Mouse (Mus musculus) gastrocnemius, adult 8-10 months (tissue): ENCODE data around the gene Borcs5. TPM values are rescaled to one million over a fixed set of nuclear protein-coding genes. Genes with fewer than 3 reads are reported as not detected.

Source experiments
- DNase-seq, 2 experiments: peaks; one replicate each; pipeline ENCODE4 v3.0.0; 2022; ENCODE audit warnings: low spot score in 2 of 2
- total RNA-seq, 4 experiments: library from RNA; stranded (reverse); gene quantifications; 2 replicates each; pipeline ENCODE4 v1.2.4; 2022

Gene Borcs5
- total RNA-seq, 4 experiments from 2014 or later = 16.8 to 18.8 (median 17.4) TPM

DNA sequence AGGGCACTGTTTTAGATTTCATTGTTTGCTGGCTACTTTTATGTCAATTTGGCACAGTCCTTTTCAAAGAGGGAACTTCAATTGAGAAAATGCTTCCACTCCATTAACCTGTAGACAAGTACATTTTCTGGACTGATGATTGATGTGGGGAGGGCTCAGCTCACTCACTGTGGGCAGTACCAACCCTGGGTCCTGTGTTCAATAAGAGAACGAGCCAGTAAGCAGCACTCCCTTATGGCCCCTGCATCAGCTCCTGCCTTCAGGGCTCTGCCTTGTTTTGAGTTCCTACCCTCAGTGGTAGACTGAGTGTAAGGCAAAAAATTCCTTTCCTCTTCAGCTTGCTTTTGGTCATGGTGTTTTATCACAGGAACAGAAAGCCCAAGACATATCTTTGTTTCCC, 74.6 kb downstream of the Borcs5 start:
- no peak for DNase-seq

DNA sequence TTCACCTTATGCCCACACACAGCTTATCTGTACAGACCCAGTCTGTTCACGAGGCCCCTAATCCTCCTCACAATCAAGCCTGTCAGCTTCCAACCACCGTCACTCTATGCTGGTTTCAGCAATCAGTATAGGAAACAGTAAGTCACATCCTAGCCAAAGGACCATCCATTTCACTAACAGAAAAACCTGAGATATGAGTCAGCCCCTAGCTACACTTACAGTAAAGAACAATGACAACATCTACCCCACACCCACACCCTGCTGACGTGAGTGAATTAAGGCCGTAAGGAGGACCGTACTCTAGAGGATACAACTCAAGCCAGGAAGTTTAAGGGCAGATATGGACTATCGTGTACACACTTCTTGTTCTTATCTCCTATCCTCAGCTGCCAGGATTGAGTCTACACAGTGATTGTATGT, 76.9 kb downstream of the Borcs5 start:
- no peak for DNase-seq

DNA sequence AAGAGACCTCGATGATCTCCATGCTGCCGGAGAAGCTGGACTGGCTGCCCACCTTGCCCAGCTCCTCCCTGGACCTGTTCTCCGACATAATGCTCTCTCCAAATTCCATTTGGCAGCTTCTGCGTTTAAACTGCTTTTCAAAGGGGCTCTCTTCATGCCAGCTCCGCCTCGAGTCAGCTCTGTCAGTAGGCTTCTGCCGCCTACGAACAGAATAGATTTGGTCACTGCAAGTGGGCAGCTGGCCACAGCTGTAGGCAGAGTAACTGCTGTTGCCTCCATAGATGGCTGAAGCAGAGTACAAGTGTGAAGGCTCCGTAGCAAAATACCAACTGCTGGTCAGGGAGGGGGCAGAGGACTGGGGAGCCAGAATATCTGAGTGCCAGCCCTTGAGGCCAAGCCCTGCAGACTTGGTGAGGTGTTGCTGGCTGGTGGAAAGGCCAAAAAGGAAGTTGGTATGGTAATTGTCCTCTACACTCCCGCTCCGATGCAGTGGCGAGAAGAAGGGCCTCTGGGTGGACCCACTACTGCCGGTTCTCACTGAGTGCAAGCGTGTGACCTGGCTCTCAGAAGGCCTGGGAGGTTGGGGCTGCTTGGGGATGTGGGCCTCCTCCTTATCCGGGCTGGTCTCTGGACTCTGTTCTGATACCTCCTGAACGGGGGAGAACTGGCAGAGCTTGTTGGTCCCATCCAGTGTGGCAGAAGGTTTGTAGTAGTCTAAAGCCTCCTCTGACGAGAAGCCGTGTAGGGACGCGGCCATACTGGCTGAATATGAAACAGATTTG, 78.8 kb downstream of the Borcs5 start:
- no peak for DNase-seq

DNA sequence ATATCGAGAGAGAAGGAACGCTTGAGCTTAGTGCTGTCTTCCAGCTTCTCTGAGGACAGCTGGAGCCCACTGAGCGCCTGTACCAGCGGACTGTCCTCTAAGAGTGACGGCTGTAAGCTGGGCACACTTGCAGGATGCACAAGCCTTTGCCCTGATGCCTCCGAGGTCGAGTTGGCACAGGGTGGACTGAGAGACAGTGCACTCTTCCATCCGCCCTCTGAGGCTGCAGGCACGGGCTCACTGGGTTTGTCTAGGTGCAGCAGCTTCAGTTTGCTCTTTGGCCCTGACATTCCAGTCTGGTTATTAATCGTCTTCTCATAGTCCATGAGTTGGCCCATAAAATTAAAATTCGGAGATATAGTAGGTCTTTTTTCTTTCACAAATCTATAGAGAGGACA, 79.4 kb downstream of the Borcs5 start:
- DNase-seq = no peak

DNA sequence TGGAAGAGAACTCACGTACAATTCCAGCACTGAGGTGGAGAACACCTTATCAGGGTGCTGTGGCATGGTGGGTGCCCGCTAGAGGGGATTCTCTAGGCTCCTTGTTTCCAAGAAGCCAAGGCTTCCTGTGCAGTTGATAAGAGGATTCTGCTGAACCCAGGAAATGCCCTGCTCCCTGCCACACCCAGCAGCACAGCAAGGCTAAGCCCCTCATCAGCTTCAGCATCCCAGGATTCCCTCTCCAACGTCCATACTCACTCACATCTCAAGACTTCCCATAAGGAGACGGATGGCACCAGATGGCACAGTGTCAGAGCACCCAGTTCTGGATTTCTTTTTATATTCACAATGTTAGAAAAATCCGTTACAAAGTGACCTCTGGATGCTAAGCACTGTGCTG, 79.8 kb downstream of the Borcs5 start:
- DNase-seq = no peak

DNA sequence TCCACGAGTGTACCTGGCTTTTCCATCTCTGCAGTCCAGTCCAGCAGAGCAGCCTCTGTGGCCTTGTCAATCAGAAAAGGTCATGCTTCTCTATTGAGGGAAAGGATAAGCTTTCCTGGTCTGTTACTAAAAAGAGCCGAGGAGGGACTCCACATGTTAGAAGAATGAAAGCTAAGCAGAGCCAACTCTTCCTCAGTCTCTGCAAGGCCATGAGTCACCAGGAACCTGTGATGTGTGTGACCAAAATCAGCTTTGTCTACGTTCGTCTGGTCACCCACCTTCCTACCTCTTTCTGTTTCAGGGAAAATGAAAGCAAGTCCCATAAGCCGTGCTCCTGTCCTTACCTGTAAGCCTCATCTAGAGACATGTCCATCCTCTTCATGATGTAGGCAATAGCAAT, 80.8 kb downstream of the Borcs5 start:
- no peak for DNase-seq

DNA sequence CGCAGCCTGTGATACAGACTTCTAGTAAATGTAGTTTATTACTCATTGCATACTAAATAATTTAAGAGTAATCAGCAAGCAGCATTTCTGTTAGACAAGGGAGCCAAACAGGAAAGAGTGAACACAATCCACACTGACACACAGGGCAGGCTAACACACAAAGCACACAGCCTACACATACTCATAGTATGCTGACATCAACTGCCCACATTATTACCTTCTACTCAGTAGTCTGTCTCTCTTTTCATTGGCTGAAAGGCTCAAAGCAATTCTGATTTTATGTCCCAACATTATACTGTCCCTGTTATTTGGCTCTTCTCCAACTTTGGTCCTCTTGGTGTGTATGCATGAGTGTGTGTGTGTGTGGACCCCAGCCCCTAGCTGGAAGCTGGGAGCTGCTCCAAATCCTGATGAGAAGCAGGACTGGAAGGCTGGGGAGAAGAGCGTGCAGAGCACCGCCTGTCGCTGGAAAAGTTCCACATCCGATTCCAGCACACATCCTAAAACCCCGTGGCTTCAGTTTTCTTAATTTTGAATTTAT, 82.5 kb downstream of the Borcs5 start:
- DNase-seq = no peak

DNA sequence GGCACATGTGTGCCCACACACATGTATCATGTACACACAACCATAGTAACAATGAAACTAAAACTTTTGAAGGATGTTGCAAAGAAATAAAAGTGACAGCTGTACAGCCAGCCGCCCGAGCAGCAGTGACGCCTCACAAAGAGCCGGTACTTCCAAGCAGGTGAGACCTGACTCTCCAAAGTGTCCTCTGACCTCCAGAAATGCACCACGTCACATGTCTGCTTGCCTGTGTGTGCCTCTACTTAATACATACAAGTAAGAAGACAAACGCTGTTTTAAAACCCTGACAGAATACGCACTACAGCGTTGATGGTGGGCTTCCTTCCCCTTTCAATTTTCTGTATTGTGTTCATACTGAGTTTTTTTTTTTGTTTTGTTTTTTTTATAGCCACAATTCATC, 83.6 kb downstream of the Borcs5 start:
- DNase-seq = no peak

DNA sequence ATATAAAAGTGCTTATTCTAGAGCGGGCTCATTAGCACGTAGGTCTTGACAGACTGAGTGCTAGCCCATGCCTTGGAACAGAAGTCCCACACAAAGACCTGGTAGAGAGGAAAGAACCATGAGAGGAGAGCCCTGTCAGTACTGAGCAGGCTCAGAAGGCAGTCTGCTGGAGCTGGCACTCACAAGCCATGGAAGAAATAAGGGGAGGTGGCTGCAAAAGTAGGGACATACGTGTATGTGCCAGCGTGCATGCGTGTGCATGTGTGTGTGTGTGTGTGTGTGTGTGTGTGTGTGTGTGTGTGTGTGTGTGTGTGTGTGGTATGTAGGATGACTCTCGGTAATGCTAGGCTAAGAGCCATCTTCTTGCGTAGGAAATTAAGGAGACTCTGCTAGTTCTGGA, 84.0 kb downstream of the Borcs5 start:
- no peak for DNase-seq

DNA sequence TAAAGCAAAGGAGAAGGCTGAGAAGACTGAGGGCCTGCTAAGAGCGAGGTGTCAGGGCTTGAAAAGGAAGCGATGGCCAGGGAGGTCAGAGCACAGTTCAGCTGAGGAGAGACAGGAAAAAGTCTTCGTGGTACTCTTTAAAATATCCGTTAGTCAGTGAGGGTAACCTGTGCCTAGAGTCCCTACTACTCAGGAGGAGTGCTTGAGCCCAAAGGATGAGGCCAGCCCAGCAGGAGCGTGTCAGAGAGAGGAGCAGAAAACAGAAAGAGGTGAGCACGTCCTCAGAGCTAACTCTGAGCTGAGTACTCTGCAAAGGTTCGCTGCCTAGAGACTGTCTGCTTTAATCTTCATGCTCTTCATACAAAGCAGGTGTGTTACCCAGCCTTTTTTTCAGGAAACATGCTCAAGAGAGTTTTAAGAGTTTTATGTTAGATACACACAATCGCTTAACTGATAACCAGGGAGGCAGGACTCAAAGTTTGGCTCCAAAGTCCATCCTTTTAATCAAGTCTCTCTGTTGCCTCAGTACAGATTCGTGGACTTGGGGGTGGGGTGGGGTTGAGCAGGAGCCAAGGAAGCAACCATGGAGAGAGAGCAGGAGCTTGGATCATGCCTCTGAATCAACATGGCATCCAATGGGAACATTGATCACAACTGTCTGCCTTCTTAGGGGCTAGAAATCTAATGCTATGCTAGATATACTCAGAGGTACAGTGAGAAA, 84.7 kb downstream of the Borcs5 start:
- DNase-seq = no peak

DNA sequence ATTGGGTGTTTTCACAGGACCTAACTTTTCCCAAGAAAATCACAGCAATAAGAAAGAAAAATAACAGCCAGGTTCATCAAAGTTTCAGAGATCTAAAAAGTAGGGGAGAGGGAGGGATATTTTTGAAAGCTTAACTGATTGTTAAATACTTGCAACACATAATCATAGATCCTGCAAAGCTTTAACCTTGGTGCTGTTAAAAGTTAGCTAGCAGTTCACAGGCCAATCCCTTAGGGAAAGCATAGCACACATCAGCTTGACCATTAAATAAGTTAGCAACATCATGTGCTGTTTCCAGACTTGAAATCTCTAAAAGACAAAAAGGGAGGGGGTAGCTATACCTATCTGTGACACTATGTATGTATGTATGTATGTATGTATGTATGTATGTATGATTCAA, 86.1 kb downstream of the Borcs5 start:
- no peak for DNase-seq

DNA sequence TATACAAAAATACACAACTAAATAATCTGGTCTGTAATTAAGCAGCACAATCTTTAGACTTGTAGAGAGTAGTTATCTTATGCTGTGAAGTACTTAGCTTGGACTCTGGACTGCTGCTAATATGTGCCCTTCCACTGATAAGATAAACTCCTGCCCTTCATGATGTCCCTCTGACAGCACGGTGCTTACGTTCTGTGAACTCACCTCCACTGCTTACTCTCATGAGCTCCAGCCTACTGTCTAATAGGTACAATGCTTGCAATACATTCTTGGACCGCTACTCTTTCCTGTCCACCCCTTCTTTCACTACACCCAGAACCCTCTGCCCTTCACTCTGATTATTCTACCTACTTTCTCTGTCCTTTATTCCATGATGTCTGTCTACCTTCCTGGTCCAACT, 91.7 kb downstream of the Borcs5 start:
- DNase-seq = no peak

DNA sequence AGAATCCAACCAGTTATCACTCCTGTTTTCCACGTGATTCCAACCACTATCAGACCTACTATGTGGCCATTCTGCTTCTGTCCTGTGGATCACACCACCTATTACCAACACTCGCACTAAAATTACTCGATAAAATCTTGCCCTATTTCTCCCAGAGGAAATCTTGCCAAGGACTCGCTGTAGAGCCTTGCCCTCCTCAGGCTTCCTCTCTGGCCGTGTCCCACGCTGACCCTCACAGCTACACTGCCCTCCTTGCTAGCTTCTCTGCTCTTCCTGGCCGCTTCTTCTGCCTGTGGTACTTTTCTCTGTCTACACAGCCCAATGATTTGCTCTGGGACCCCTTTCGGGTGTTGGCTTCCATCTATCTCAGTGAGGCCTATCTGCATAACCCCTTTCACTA, 93.5 kb downstream of the Borcs5 start:
- no peak for DNase-seq

DNA sequence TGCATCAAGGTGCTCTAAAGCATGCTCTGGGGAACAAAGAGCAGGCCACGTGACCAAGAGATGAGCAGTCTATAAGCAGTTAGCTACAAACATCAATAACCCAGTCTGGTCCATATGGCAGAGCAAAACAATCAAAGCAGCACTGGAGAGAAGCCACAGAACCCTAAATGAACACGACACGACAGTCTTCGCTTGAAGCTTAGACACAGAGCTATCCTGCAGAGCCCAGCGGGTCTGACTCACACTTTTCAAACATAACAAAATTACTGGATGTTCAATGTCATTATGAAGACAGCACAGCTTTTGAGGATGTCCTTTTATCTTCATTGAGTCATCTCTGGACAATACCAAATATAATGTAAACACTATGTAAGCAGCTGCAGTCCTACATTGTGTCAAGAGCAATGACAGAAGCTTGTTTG, 94.5 kb downstream of the Borcs5 start:
- no peak for DNase-seq

DNA sequence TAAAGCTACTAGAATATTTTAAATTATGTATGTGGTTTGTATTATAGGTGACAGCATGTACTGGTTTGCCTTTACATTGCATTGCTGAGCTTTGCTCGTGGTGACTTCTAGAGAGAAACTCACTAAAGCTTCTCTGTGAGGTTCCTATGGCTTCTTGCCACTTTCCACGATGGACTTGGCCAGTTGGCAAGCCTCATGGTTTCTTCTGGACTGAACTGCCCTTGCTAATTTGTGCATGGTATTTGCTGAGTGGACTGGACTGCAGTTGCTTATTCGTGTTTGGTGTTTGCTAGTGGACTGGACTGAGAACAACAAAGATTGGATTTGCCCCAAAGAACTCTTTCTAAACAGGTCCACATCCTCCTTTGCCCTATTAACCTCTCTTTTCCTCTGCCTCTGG, 97.5 kb downstream of the Borcs5 start:
- peak in 1 of 2 experiments; percentile 12 for DNase-seq

DNA sequence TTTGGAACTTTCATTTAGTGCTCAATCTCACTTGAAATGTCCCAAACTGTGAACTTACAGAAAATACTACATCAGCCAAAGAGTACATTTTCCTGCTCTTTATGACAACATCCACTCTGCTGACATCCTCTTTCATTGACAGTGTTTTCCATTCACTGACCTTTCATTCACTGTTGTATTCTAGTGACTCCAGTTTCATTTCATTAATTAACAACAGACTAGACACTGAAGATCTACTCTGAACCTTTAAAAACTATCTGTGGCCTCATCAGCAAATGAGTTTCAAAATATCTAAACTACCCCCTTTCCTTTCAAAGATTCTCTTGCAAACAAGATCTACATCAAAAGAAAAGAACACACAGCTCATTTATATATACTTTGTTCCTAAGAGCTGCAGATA, 104.3 kb downstream of the Borcs5 start:
- DNase-seq = no peak

DNA sequence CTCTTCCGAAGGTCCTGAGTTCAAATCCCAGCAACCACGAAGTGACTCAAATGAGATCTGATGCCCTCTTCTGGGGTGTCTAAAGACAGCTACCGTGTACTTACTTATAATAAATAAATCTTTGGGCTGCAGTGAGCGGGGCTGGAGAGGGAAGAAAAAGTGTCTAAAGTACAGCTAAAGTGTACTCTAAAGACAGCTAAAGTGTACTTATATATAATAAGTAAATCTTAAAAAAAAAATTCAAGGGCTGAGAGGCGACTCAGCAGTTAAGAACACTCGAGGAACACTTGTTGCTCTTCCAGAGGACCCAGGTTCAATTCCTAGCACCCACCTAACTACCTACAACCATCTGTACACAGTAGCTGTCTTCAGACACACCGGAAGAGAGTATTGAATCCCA, 106.6 kb downstream of the Borcs5 start:
- no peak for DNase-seq

DNA sequence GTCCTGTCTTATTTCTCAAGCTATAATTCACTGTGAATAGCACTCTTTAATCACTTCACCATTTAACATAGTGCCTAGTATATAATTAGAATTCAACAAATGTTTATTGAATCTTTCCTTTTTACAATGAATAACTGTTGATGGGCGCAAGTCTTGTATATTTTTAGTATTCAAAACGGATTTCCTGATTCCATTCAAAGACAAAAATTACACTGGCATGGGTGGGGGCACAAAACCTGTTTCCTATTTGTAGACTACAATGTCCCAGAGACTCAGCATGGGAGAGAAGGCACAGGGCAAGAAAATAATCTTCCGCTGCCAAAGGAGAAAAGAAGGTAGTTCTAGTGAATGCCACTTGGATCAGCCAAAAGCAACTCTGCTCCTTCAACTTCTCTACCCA, 108.8 kb downstream of the Borcs5 start:
- DNase-seq = no peak

DNA sequence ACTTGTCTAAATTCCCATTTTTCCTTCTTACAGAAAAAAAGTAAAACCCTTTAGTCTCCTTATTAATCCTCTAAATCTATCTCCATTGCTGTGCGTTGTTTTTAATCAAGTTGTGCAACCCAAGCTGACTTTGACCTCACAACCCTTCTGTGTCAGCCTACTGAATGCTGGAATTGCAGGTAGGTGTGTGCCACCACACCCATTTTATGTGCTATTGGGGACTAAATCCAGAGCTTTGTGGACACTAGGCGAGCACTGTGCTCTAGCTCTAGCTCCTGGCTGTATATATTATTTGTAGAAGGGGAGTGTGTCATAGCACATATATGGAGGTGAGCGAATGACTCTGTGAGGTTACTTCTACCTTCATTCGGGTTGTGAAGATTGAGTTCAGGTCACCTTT, 111.8 kb downstream of the Borcs5 start:
- no peak for DNase-seq

DNA sequence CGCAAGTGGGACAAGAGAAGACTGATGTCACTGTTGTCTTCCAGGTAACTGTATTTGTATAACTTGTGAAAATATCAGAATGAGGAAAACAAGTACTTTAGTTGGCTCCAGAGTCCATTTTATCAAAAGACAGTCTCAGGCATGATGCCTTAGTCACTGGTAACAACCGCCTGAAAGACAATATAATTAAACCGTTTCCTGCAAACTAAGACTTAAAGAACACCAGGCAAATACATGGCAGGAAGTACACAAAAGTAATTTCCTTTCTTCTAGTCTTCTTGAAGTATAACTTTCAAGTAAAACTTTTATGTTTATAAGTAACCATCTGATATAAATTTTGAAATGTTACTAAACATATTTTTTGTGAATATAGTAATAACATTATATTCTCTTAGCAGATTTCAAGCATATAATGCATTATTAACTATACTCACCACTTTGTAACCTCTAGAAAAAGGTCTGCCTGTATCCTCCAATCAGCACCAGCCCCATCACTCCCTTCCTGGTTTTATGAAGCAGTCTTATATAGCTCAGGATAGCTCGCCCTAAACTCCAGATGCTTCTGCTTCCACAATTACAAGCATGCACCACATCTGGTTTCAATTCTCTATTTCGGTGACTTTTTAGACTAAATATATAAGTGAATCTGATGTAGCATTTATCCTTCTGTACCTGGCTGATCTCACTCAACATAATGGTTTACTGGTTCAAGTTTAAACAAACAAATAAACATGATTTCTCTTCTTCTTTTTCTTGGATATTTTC, 112.8 kb downstream of the Borcs5 start:
- DNase-seq = no peak

DNA sequence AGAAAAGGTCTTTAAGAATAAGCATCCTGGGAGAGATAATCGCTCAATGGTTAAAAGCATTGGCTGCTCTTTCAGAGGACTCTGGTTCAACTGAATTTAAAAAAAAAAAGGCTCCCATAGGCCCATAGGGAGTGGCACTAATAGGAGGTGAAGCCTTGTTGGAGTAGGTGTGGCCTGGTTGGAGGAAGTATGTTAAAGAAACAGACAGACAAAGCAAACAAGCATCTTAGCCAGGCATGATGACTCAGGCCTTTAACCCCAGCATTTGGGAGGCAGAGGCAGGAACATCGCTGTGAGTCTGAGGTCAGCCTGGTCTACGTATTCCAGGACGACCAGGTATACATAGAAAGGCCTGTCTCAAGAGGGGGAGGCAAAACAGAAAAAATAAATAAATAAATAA, 114.1 kb downstream of the Borcs5 start:
- DNase-seq = no peak

DNA sequence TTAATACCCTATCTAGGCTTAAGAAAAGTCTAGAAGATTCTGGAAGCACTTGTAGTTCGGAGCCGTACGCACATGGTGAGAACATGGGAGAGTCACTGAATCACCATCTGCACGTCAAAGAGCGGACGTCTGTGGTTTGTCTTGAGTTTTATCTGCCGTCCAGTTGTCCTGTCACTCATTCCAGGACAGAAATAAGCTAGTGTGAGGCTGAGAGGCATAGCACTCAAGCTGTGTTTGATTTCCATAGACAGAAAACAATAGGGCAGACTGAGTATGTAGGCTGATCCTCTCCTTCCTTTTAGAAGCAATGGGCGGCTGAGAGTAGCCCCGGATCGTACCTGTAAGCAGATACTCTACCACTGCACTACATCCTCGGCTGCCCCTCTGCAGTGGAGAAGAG, 114.5 kb downstream of the Borcs5 start:
- DNase-seq = no peak
